Mouse (Mus musculus) fat pad, adult 2 months (tissue): ENCODE results near the gene Omg.

ENCODE experiments used
- DNase-seq: peaks from one replicate; pipeline ENCODE4 v3.0.0-alpha.2; 2011; ENCODE audit warnings: low read depth, low spot score; ENCODE audit errors: extremely low read depth

Gene Omg

DNA sequence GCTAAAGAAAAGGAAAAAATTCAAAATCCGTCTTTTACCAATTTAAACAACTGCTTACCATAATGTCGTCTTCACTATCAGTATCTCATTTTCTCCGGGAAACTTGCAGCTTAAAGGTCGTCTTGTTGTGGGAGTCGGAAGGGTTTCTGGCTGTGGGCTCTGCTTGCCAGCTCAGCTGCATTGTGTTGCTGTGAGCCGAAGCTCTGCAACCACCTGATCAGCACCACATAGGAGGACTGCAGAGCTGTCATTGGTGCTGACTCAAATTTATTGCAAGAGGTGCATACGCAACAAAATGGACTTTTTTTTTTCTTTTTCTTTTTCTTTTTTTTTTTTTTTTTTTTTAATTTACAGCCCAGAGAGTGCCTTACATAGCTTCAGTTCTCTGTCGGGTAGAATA is at the start of gene Omg:
TSS of gene Omg (minus strand) at position 240 of the 400 bp plus-strand sequence.
- DNase-seq, result no peak

DNA sequence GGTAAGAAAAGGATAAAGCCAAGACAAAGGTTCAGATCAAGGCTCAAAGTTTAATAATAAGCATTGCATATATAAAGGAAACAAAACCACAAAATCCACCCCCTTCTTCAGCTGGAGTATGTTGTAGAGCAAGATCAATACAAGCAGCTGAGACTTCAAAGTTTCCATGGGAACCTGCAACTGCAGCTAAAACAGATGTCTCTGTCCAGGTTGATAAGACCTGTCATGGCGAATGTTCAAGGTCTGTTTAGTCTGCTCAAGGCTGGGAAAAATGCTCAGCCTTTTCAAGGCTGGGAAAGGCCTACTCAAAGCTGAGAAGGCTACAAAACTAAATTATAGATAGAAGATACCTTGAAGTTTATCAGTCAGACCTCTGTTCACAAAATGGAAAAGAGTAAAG is 48.7 kb upstream of the Omg start:
- no peak for DNase-seq

DNA sequence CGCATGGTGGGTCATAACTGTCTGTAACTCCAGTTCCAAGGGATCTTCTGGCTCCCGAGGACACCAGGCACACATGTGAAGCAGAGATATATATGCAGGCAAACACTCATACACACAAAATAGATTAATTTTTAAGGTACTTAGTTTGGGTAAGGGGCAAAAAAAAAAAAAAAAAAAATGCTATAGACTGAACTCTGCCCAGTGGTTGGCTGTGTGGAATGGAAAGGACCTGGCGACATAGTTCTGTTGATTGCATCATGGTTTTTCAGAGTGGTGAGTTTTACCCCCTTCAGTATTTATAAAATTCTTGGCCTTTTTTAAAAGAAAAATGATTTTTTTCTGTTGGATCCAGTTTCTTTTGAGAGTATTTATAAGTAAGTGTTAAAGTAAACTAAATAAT is 32.4 kb upstream of the Omg start:
- DNase-seq, result no peak

DNA sequence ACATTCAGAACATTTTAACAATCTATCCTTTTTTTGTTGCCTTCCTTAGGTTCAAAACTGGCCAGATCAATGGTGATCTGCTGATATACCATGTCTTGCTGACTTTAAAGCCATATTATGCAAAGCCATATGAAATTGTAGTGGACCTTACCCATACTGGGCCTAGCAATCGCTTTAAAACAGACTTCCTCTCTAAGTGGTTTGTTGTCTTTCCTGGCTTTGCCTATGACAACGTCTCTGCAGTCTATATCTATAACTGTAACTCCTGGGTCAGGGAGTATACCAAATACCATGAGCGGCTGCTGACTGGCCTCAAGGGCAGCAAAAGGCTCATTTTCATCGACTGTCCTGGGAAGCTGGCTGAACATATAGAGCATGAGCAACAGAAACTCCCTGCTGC is 31.7 kb upstream of the Omg start:
- DNase-seq, result no peak

DNA sequence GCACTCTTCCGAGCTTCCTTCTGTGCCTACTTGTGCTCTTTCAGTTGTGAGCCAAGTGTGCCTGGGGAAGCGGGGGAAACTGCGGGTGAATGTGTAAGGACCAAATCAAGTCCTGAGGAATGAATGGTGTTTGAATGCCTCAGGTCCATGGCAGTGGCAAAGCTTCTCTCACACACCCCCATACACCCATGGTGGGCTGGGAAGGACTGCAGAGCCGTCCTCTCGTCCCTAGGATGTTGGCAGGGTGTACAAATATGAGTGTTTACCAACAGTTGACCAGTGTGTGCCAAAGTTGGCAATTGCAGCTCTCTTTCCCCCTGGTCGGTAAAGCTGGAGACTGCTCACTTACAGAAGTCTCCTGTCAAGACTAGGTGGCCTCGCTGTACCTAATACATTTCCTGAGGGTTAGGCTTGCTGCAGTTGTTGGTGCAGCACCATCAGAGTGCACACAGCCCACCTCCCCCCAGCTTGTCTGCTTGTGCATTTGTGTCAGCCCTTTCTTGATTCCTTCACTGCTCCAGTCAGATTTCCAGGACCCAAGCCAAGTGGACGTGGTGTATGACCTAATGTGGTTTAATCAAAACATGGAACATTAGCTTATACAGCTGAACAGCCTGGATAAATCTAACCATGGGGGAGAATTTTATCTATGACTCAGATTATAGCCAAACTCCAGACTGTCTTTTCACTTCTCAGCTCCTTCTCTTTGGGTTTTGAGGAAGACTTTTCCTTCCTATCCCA is 30.2 kb upstream of the Omg start:
- DNase-seq, result no peak

DNA sequence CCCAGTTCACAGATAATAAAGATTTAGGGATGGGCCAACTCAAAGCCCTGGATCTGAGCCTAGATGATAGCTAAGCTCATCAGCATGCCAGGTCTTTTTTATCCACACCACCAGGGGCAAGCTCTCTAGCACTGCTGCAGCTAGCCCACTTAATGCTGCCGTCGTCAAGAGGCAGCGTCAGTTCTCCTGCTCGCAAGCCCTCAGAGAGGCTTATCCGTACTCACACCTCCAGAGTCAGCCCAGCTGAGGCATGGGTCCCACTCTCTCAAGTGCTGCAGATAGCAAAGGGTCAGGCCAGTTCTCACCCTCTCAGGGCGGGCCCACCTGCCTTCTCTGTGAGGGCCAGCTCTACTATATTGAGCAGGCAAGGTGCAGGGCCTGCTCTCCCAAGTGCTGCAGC is 29.4 kb upstream of the Omg start:
- DNase-seq, result no peak

DNA sequence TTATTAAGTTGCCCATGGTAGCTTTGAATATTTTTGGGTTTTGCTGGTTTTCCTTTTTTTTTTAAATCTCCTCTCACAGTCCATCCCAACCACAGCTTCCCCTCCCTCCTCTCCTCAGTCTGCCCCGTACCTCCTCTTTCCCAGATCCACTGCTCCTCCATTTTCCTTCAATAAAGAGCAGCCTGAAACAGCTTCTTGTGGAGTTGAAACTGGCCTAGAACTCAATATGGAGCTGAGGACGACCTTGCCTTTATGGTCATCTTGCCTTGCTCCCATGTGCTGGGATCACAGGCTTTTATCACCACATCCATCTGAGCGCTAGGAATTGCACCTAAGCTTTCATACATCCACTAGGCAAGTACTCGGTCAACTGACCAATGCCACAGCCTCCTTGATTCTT is 27.6 kb upstream of the Omg start:
- no peak for DNase-seq

DNA sequence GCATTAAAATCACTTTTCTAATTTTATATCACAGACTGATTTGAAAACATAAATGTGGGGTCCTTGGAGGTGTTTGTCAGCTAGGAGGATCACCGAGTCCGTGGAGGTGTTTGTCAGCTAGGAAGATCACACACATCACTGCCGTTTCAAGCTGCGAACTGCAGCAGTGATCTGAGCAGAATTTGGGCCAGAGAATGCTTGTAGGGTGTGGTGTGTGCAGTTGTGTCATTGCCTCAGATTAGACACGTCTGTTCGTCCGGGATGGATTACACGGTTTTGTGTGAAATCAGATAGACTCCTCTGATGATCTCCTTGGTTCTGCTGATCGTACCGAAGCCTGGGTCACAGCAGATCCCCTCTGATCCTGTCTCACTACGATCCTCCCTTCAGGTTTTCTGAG is 26.9 kb upstream of the Omg start:
- no peak for DNase-seq

DNA sequence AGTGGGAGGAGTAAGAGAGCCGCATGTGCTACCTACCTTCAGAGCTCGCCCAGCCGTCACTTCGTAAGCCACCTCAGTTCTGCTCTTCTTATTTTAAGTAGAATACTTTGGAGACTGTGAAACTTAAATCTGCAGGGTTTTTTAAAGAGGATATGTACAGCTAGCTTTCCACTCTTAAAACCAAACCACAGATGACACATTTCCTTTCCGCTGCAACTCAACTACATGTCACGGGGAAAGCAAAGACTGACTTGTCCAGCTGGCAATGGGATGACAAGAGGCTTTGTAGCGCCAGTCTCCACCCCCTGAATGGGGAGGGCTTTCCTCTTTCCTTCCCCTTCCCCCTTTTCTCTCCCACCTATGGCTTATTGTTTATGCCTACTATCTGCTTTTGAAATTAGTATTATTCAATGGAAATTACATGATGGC is 26.5 kb upstream of the Omg start, which contains the start of the genes Evi2 and Evi2a:
TSS of gene Evi2 (minus strand) at position 257 of the 429 bp plus-strand sequence.
TSS of gene Evi2a (minus strand) at position 277 of the 429 bp plus-strand sequence.
- DNase-seq, result no peak

DNA sequence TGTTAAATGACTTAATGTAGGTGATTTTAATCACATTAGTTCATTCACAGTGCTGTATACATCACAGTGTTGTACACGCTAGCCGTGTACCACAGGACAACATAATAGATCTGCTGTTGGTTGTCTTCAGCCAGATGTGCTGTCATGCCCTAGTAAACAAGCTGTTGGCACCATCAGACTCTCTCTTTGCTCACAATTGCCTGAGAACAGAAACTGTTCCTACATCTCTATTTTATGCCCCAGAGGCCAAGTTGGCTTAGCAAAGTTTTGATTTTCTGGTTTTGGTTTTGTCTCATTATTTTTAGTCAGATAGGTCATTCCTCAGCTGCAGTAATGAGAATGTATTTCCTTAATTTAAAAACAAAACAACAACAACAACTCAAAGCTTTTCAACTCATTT is 25.9 kb upstream of the Omg start:
- DNase-seq, result no peak

DNA sequence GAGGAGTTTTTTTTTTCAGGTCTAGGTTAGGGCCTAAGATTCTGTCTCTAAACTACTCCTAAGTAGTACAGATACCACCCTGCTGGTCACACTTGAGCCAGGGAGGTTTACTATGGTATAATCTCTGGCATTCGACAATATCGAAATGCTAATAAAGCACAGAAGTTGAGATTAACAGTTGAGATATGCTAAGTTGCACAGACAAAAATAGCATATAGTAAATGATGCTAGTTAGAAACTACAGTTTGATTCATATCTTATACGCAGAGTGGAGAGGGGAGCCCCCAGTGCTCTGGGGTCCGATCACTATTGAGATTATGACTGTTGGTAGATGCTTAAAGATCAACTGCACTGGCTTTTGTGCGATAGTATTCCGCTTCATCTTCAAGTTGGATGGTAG is 25.3 kb upstream of the Omg start:
- DNase-seq, result no peak

DNA sequence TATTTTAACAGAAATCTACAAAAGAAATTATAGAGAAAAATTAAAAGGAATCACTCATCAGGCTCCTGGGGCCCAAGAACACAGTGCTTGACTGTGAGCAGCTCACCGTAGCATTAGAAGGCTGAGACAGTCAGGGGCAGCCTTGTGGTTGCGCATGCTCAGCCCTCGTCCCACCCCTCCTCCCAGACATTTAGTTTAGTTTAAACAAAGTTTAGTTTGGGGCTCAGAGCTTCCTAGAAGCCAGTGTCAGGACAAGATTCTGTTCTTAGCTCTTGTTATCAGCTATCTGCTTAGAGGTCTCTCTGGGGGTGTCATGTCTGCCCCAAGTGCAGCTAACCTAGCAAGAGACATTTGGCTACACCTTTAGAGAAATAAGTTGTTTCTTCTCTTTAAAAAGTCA is 24.7 kb upstream of the Omg start:
- DNase-seq, result no peak

DNA sequence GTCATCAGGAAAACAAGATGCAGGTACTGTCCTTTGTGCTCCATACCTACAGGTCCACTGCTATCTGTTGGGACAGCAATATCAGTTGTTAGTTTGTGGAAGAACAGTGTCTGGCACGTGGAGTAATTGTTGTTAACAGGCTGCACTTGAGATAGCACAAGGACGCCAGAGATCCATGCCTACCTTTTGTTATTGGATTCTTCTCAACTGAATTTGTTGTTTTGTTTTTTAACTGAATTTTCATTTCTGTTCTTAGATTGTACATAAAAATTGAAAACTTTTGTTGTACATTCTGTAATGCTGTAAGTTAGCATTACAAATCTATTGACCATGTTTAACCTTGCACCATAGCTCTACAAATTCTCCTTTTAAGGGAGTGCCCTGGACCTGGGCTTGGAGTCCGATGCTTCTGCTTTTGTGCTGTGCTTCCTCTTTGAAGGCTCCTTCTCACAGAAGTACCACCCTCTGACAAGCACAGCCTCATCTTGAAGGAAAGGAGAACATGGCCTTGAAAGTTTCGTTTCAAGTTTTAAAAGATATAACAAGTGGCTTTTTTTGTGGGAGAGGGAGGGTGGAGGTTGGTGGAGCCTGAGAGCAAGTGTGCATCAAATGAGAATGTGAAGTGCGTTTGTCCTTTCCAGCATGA is 24.0 kb upstream of the Omg start:
- DNase-seq, result no peak

DNA sequence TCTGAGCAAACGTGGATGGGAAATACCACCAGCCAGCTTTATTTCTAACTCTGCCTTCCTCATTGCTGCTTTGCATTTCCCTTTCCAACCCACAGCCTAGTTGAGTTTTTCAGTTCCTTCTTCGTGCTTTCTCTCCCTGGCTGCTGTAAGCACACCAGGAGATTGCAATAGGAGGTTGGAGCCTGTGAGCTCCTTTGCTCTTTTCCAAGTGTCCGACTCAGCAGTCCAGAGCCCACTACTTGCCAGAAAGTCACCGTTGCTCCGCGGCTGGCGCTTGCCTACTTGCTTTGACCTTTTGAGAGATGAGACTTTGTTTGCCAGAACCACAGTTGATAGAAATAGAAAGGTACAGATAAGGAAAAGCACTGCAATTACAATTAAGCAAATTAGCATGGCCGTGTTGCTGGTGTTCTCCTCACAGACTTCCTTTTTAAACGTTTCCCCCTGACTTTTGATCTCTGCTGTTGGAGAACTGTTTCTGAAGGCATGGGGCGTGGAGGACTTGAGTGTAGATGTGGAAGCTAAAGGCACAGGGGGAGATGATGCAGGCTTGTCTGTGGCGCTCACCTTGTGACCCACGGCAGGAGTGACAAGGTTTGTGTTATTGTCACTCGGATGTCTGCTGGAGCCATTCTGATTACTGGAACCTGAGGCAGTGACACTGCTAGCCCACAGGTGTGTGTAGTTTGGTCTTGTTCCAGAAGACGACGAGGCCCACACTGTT is 23.3 kb upstream of the Omg start:
- DNase-seq, result no peak

DNA sequence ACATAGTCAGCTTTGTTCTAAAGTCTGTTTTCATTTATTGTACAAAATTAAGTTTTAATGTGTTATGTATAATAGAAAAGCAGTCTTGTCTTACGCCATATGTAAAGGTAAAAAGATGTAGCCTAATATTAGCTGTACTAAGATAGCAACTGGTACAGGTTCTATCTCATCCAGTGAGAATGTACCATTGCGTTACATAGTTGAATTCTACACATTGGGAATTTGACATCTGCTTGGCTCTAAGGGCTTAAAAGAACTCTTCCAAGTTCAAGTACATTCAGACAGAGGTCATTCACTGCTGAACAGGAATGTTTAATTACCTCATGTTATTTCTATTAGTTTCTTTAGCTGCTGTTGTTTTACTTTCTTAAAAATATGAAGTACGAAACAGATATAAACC is 22.7 kb upstream of the Omg start:
- no peak for DNase-seq

DNA sequence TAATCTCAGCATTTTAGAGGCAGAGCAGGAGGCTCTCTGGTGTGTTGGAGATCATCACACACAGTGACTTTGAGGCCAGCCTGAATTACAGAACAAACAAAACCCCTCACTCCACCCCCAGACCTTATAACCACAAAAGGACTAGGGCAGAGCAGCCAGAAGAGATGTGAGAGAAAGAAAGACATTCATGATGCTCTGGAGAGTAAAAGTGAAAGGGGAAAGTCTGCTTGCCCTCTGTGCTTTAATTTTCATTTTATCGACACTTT is 20.4 kb upstream of the Omg start:
- DNase-seq, result no peak

DNA sequence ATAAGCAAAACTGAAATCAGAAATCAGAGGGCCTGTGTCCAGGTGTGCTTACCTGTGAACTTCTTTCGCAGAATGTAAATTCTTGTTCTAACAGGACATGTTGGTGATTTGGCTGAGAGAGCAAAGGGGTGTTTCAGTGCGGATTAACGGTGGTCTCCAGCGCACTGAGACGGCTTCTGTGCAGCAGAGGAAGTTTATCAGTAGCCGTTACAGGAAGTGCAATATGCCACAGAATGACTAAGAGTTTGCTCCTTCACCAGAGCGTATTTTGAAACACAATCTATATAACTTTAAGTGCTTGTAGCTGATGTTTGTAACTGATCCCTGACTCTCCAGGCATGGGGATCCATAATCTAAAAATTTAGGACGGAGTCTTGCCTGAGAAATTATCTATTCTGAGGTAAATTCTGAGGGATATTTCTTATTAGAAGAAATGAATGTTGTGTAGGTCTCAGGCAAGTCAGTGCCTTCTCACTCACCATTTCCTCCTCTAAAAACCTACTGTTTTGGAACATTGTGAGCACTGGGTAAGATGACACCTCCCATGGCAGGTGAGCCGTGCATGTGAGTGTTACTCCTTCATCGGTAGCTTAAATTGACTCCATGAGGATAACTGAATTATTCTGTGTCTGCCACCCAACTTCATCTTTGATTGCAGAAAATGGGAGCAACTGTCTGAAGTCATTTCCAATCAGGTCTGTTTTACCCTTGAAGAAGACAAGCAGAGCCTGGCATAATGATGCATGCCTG is 19.9 kb upstream of the Omg start, which contains the start of gene Evi2b:
TSS of gene Evi2b (minus strand) at position 203 of the 750 bp plus-strand sequence.
- no peak for DNase-seq

DNA sequence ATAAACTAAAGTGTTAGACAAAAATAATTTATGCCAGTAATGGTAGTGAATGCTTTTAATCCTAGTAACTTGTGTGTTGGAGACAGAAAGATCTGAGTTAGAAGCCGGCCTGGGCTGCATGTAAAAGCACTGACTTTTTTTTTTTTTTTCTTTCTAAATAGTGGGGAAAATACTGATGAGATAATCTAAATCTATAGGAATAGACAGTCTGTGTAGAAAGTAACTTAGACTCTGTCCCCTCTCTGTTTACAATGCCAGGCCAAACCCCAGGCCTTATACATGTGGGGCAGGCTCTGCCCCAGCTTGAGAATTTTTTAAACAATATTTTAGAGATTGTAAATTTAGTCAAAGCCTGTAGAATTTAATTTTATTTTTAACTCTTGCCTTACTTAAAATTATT is 19.1 kb upstream of the Omg start:
- no peak for DNase-seq

DNA sequence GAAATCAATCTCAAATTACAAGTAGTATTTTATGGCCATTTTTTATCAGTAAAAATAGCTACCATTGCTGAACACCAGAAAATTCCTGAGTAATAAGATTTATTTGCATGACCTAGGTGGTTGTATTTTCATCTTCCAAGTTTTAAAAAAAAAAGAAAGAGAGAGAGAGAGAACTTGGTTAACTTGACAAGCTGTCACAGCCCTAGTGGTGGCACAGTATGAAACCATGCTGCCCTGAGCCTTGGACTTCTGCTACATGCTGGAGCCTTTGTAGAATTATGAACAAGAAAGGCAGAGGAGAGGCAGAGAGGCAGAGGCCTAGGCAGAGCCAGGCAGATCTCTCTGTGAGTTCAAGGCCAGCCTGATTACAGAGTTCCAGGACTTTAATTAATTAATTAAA is 18.0 kb upstream of the Omg start:
- no peak for DNase-seq

DNA sequence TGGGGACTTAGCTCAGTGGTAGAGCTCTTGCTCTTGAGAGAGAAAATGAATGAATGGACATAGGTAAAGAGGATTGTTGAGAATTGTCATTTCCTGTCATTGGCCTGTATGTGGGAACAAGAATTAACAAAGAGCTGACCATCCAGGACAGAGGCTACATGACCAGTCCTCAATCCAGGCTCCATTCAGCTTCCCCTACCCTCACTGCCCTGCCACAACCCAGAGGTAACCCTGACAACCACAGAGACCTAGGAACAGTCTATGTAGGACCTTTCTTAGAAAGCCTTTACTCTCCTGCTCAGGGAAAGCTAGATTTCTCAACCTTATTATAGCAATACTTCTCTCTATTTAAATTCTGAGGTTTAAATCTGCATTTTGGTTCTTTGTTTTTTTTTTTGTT is 16.9 kb upstream of the Omg start:
- no peak for DNase-seq

DNA sequence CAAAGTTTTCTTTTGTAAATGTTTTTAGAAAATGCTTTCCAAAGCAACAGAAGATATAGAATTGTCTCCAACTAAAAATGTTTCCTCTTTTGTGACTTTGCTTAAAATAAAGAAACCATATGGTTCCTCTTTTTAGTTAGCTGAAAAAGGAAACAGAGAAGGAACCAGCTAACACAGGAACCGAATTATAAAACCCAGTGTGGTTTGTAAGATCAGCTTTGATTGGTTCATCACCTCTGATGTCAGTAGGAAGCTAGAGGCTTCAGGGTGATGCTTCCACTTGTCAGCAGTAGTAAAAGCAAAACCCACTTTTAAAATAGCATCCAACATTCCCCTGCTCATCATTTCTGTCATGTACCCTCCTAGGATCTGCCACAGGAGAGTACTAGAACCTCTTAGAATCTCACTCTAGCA is 16.0 kb upstream of the Omg start:
- DNase-seq, result no peak

DNA sequence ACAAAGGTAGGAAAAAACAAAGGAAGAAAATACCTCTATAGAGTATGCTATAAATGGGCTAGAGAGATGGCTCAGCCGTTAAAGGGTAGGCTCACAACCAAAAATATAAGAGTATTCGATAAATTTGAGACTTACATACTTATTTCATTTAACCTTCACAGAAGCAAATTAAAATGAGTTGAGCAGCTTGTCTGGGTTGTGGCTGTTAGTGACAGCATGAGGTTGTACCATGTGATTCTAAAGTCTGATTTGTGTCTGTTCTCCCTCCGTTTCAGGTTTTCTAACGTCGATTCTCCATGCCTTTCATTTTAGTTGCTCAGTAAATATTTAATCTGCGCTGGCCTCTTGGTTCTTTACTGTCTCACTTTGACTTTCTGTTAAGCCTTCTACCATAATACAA is 15.4 kb upstream of the Omg start:
- DNase-seq, result no peak
